Mouse (Mus musculus): ENCODE results near the gene 2210010C04Rik. TPM values are rescaled to one million over a fixed set of nuclear protein-coding genes. Genes with fewer than 3 reads are reported as not detected.
A peak's percentile ranks its signal among the peaks of the same experiment; 100 is the strongest.

2210010C04Rik gene
- polyA plus RNA-seq, 1 experiment from 2014 or later, result 0.14 TPM

DNA sequence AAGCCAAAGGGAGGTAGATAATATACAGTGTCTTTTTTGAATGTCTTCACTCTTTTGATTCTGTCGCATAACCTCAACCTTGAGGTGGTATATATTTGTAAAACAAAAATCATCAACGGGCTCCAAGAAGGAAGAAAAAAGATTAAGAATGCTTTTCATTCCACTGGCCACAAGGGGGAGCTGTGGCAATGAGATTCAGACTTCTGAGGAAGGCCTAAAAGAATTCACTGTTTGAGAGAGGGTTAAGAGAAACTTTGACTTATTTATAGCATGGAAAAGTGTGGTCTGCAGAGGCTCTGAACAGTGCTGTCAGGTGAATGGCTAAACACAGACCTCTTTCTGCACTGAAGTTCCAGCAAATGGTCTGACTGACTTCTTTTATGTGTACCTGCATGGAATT, 20.3 kb upstream of the 2210010C04Rik start:
- Histone ChIP-seq H3K4me3 (ENCODE audit: low read depth, low read length) (no peak overlapping the region), H3K36me3 (ENCODE audit: control insufficient read depth, insufficient read depth, low read length) (no peaks in the 10 kb centered on the region), H3K4me2 (ENCODE audit: low read length) (no peak overlapping the region), H3K9ac (ENCODE audit: low read length) (no peak overlapping the region), H3K4me1 (replicated peaks; ENCODE audit: control insufficient read depth, insufficient read depth, low read length) (no peaks in the 10 kb centered on the region), H3K9me3 (ENCODE audit: control insufficient read depth, low read length) (no peaks in the 10 kb centered on the region), H3K27me3 (replicated peaks; ENCODE audit: control insufficient read depth, insufficient read depth, low read length) (no peaks in the 10 kb centered on the region), H3K27ac (ENCODE audit: low read depth) (no peak overlapping the region)
- DNase-seq (ENCODE audit: low spot score), result peak; percentile 63
- 24% methylated on average over 2 of the region's 2 CpGs for WGBS
- ATAC-seq (replicated peaks; ENCODE audit: low FRiP score, low TSS enrichment, low read depth), result no peak

DNA sequence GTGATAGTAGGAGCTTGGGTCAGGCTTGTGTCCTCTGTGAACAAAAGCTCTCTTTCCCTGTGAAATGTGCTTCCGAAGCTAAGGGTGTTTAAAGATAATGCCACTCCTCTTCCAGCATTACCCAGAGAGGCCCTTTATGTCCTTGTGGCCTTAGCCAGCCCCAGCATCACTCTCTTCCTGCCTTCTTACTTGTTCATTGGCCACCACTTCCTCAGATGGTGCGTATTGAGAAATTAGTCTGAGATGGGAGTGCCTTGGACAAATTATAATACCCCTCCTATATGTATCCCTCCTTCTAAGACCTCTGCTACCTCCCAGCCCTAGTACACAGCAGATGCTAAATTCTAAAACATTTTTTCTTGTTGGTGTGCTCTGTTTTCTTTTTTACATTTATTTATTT, 19.1 kb upstream of the 2210010C04Rik start:
- Histone ChIP-seq H3K4me3 (ENCODE audit: low read depth, low read length) (no peak overlapping the region), H3K9ac (ENCODE audit: low read length) (no peak overlapping the region), H3K27me3 (replicated peaks; ENCODE audit: control insufficient read depth, insufficient read depth, low read length) (no peaks in the 10 kb centered on the region), H3K4me2 (ENCODE audit: low read length) (no peak overlapping the region), H3K36me3 (ENCODE audit: control insufficient read depth, insufficient read depth, low read length) (no peaks in the 10 kb centered on the region), H3K9me3 (ENCODE audit: control insufficient read depth, low read length) (no peaks in the 10 kb centered on the region), H3K27ac (ENCODE audit: low read depth) (no peak overlapping the region), H3K4me1 (replicated peaks; ENCODE audit: control insufficient read depth, insufficient read depth, low read length) (no peaks in the 10 kb centered on the region)
- no peak for ATAC-seq (replicated peaks; ENCODE audit: low FRiP score, low TSS enrichment, low read depth)
- DNase-seq (ENCODE audit: low spot score), result no peak
- 89% methylated on average over 2 of the region's 2 CpGs for WGBS

DNA sequence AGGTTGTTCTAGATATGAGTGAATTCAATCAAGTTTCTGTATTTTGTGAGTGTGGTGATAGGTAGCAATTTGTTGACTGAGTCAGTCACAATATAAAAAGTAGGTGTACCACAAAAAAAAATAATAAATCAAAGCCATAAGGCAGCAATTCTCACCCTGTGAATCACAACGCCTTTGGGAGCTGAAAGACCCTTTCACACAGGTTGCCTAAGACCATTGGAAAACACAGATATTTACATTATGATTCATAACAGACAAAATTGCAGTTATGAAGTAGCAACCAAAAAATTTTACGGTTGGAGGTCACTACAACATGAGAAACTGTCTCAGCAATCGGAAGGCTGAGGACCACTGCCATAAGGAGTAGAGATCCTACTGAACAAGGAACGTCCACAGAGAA, 16.5 kb upstream of the 2210010C04Rik start:
- WGBS, result 84% methylated on average over 4 of the region's 4 CpGs
- Histone ChIP-seq H3K4me3 (ENCODE audit: low read depth, low read length) (no peak overlapping the region), H3K4me2 (ENCODE audit: low read length) (no peak overlapping the region), H3K36me3 (ENCODE audit: control insufficient read depth, insufficient read depth, low read length) (no peaks in the 10 kb centered on the region), H3K27ac (ENCODE audit: low read depth) (no peak overlapping the region), H3K4me1 (replicated peaks; ENCODE audit: control insufficient read depth, insufficient read depth, low read length) (no peaks in the 10 kb centered on the region), H3K27me3 (replicated peaks; ENCODE audit: control insufficient read depth, insufficient read depth, low read length) (no peaks in the 10 kb centered on the region), H3K9me3 (ENCODE audit: control insufficient read depth, low read length) (no peaks in the 10 kb centered on the region), H3K9ac (ENCODE audit: low read length) (no peak overlapping the region)
- ATAC-seq (replicated peaks; ENCODE audit: low FRiP score, low TSS enrichment, low read depth), result no peak
- DNase-seq (ENCODE audit: low spot score), result no peak

DNA sequence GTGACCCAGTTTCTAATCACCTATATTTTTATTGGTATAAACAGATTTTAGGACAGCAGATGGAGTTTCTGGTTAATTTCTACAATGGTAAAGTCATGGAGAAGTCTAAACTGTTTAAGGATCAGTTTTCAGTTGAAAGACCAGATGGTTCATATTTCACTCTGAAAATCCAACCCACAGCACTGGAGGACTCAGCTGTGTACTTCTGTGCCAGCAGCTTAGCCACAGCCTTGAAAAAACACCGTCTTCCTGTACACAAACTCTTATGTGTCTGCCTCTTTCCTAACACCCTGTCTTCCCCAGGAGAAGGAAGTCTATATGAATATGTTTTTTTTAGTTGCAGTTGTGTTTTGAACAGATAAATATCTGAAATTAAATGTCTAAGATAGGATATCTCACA, 13.3 kb upstream of the 2210010C04Rik start:
- H3K4me3 ChIP-seq (ENCODE audit: low read depth, low read length), result no peak overlapping the region
- H3K27ac ChIP-seq (ENCODE audit: low read depth), result no peak overlapping the region
- DNase-seq (ENCODE audit: low spot score) (no peak), ATAC-seq (replicated peaks; ENCODE audit: low FRiP score, low TSS enrichment, low read depth) (no peak)
- no peak overlapping the region for H3K9ac ChIP-seq (ENCODE audit: low read length)
- WGBS, result 33% methylated on average over 1 of the region's 1 CpGs
- no peak overlapping the region for H3K4me2 ChIP-seq (ENCODE audit: low read length)
- H3K36me3 ChIP-seq (ENCODE audit: control insufficient read depth, insufficient read depth, low read length), result no peaks in the 10 kb centered on the region
- no peaks in the 10 kb centered on the region for H3K27me3 ChIP-seq (replicated peaks; ENCODE audit: control insufficient read depth, insufficient read depth, low read length)
- H3K4me1 ChIP-seq (replicated peaks; ENCODE audit: control insufficient read depth, insufficient read depth, low read length), result no peaks in the 10 kb centered on the region
- no peaks in the 10 kb centered on the region for H3K9me3 ChIP-seq (ENCODE audit: control insufficient read depth, low read length)

DNA sequence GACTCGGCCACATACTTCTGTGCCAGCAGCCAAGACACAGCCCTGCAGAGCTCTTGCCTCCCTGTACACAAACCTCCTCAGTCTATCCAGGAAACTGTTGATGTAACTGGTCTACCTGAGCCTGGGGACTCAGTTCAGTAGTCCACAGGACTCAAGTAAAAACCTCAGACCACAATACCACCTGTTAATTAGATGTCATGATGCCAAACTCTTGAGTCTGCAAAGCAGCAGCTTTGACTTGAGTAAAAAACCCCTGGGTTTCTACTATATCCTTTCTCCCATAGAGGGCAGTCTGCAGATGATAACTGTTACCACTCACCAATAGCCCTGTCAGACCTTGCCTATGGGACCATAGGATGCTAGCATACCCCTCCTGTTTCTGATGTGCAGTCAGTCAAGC, 12.7 kb upstream of the 2210010C04Rik start:
- Histone ChIP-seq H3K27ac (ENCODE audit: low read depth) (no peak overlapping the region), H3K36me3 (ENCODE audit: control insufficient read depth, insufficient read depth, low read length) (no peaks in the 10 kb centered on the region), H3K4me3 (ENCODE audit: low read depth, low read length) (no peak overlapping the region), H3K9ac (ENCODE audit: low read length) (no peak overlapping the region), H3K27me3 (replicated peaks; ENCODE audit: control insufficient read depth, insufficient read depth, low read length) (no peaks in the 10 kb centered on the region), H3K4me2 (ENCODE audit: low read length) (no peak overlapping the region), H3K4me1 (replicated peaks; ENCODE audit: control insufficient read depth, insufficient read depth, low read length) (no peaks in the 10 kb centered on the region), H3K9me3 (ENCODE audit: control insufficient read depth, low read length) (no peaks in the 10 kb centered on the region)
- WGBS, result 100% methylated on average over 1 of the region's 1 CpGs
- no peak for DNase-seq (ENCODE audit: low spot score)
- no peak for ATAC-seq (replicated peaks; ENCODE audit: low FRiP score, low TSS enrichment, low read depth)

DNA sequence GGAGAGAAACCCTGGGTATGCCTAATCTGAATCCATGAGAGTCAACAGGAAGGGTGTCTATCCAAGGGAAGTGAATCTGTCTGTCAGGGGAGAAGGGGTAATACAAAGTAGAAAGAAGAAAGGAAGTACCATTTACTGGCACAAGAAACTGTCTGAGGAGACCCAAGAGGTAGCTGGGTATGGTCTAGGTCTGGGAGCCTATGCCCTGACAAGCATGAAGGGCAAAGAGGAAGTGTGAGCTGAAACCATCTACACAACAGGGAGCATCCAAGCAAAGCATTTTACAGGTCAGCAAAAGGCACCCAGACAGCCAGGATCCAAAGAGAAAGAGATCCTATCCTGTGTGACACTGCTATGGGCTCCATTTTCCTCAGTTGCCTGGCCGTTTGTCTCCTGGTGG, 11.9 kb upstream of the 2210010C04Rik start:
- WGBS, result 100% methylated on average over 1 of the region's 1 CpGs
- H3K9me3 ChIP-seq (ENCODE audit: control insufficient read depth, low read length), result no peaks in the 10 kb centered on the region

DNA sequence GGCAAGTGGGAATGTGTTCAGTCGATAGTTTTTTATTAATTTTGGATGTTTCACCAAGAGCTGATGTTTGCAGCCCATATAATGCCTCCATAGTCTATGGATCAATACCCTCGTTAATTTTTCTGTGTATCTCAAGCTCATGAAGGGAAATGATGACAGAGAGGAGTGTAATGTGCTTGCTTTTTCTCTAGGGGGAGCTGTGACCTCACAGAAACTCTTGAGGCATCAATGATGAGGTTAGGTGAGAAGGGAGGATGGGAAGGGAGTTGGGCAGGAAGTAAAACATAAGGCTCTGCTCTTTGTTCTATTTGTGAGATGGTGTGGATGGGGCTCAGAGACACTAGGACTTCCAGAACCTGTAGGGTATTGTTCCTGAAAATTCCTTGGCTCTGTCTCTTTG, 11.2 kb upstream of the 2210010C04Rik start:
- Histone ChIP-seq H3K9ac (ENCODE audit: low read length) (no peak overlapping the region), H3K36me3 (ENCODE audit: control insufficient read depth, insufficient read depth, low read length) (no peaks in the 10 kb centered on the region), H3K27me3 (replicated peaks; ENCODE audit: control insufficient read depth, insufficient read depth, low read length) (no peaks in the 10 kb centered on the region), H3K27ac (ENCODE audit: low read depth) (no peak overlapping the region), H3K9me3 (ENCODE audit: control insufficient read depth, low read length) (no peaks in the 10 kb centered on the region), H3K4me3 (ENCODE audit: low read depth, low read length) (no peak overlapping the region), H3K4me1 (replicated peaks; ENCODE audit: control insufficient read depth, insufficient read depth, low read length) (no peaks in the 10 kb centered on the region), H3K4me2 (ENCODE audit: low read length) (no peak overlapping the region)
- DNase-seq (ENCODE audit: low spot score) (no peak), ATAC-seq (replicated peaks; ENCODE audit: low FRiP score, low TSS enrichment, low read depth) (no peak)
- 54% methylated on average over 2 of the region's 2 CpGs for whole genome bisulfite sequencing

More for the DNA sequence above, 11.9 kb upstream of the 2210010C04Rik start:
- H3K4me2 ChIP-seq (ENCODE audit: low read length), result no peak overlapping the region
- DNase-seq (ENCODE audit: low spot score), result no peak
- no peaks in the 10 kb centered on the region for H3K36me3 ChIP-seq (ENCODE audit: control insufficient read depth, insufficient read depth, low read length)
- H3K27ac ChIP-seq (ENCODE audit: low read depth), result no peak overlapping the region
- no peaks in the 10 kb centered on the region for H3K27me3 ChIP-seq (replicated peaks; ENCODE audit: control insufficient read depth, insufficient read depth, low read length)
- H3K9ac ChIP-seq (ENCODE audit: low read length), result no peak overlapping the region
- ATAC-seq (replicated peaks; ENCODE audit: low FRiP score, low TSS enrichment, low read depth), result no peak
- H3K4me3 ChIP-seq (ENCODE audit: low read depth, low read length), result no peak overlapping the region
- no peaks in the 10 kb centered on the region for H3K4me1 ChIP-seq (replicated peaks; ENCODE audit: control insufficient read depth, insufficient read depth, low read length)

DNA sequence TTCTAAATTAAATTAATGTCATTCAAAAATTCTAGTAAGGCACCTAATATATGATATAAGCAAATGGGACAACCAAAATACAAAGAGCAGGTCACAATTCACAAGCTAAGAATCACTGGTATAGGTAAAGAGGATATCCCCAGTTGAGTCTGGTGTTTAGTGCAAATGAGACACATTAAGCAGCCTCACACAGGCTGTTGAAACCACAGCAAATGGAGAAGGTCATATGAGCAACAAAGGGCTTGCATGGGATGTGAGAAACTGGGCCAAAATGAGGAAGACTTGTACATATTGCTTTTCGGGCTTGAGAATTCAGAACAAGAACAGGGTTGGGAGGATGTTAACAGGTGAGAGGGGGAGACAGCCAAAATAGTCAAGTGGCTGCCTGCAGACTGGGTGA, 9.4 kb upstream of the 2210010C04Rik start:
- Histone ChIP-seq H3K4me1 (replicated peaks; ENCODE audit: control insufficient read depth, insufficient read depth, low read length) (no peaks in the 10 kb centered on the region), H3K4me2 (ENCODE audit: low read length) (no peak overlapping the region), H3K9me3 (ENCODE audit: control insufficient read depth, low read length) (no peaks in the 10 kb centered on the region), H3K36me3 (ENCODE audit: control insufficient read depth, insufficient read depth, low read length) (no peaks in the 10 kb centered on the region), H3K4me3 (ENCODE audit: low read depth, low read length) (no peak overlapping the region), H3K27me3 (replicated peaks; ENCODE audit: control insufficient read depth, insufficient read depth, low read length) (no peaks in the 10 kb centered on the region), H3K27ac (ENCODE audit: low read depth) (no peak overlapping the region), H3K9ac (ENCODE audit: low read length) (no peak overlapping the region)
- ATAC-seq (replicated peaks; ENCODE audit: low FRiP score, low TSS enrichment, low read depth) (no peak), DNase-seq (ENCODE audit: low spot score) (no peak)
- WGBS, result 74% methylated on average over 1 of the region's 1 CpGs

DNA sequence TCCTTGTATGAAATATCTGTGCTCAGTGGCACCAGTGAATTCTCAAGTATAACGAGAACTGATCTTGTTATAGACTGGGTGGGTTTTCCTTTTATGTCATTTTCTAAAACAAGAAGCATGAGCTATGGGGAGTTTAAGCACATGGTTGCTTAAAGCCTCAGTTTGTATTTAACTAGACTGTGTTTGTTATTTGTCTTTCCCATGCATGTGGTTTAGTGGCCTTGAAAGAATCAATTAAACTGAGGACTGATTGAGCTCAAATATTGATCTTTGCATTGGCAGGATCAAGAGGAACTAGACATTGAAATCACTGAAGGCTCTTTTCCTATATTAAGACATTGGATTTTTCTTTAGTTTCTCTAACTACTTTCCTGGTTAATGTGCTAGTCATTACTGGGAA, 9.0 kb upstream of the 2210010C04Rik start:
- DNase-seq (ENCODE audit: low spot score) (no peak), ATAC-seq (replicated peaks; ENCODE audit: low FRiP score, low TSS enrichment, low read depth) (no peak)
- WGBS, result 62% methylated on average over 1 of the region's 1 CpGs
- H3K36me3 ChIP-seq (ENCODE audit: control insufficient read depth, insufficient read depth, low read length), result no peaks in the 10 kb centered on the region
- H3K4me1 ChIP-seq (replicated peaks; ENCODE audit: control insufficient read depth, insufficient read depth, low read length), result no peaks in the 10 kb centered on the region
- H3K27ac ChIP-seq (ENCODE audit: low read depth), result no peak overlapping the region
- no peak overlapping the region for H3K4me2 ChIP-seq (ENCODE audit: low read length)
- no peak overlapping the region for H3K4me3 ChIP-seq (ENCODE audit: low read depth, low read length)
- H3K9ac ChIP-seq (ENCODE audit: low read length), result no peak overlapping the region
- H3K27me3 ChIP-seq (replicated peaks; ENCODE audit: control insufficient read depth, insufficient read depth, low read length), result no peaks in the 10 kb centered on the region
- no peaks in the 10 kb centered on the region for H3K9me3 ChIP-seq (ENCODE audit: control insufficient read depth, low read length)
